In the genomic region with DNA sequence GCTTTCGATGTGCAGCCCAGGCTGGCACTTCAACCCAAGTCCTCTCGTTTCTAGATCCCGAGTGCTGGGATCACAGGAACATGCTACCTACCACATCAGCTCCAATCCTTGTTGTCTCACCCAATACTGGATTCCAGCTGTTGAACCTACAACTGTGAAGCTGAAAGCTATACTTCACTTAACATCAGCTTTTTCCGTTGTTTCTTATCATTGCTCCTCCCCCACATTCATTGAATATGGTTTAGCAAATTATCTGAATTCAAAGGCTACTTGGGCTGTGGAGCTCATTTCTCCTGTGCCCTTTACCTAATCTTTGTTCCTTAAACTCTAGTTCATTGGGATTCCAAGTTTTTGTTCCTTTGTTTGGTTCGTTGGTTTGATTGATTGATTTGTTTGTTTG, we compare ENCODE assay signal across 23 mouse cellular contexts. TPM values are rescaled to one million over a fixed set of nuclear protein-coding genes. Genes with fewer than 3 reads are reported as not detected.
"Had no signal": no experiment of that assay in that cellular context is flagged by ENCODE, and none has a peak within 500 bp of the region (broad histone marks: within the 10 kb centered on the region; RNA-seq: fewer than 3 reads in every experiment).

No protein-coding gene starts in this region.

- H3K9me3 ChIP-seq: neural tube, embryonic 12.5 days; neural tube, embryonic 13.5 days; neural tube, embryonic 15.5 days; stomach, embryonic 15.5 days had no signal

- H3K4me1 ChIP-seq: neural tube, embryonic 12.5 days; neural tube, embryonic 13.5 days; neural tube, embryonic 15.5 days; stomach, embryonic 15.5 days had no signal

- DNase-seq: retina, postnatal 1 day; right cerebral cortex, adult 18-20 months; right cerebral cortex, postnatal 14 days; right cerebral cortex, postnatal 4 days; spleen, adult 18-20 months; thymus, adult 2 months; thymus, postnatal 14 days; thymus, postnatal 25 days; thymus, postnatal 36 days; thymus, postnatal 4 days had no signal

- H3K4me3 ChIP-seq: neural tube, embryonic 12.5 days; neural tube, embryonic 13.5 days; neural tube, embryonic 15.5 days; stomach, embryonic 15.5 days had no signal

- H3K9ac ChIP-seq: neural tube, embryonic 12.5 days; neural tube, embryonic 13.5 days; neural tube, embryonic 15.5 days; stomach, embryonic 15.5 days had no signal

- H3K27ac ChIP-seq: neural tube, embryonic 12.5 days; neural tube, embryonic 13.5 days; neural tube, embryonic 15.5 days; stomach, embryonic 15.5 days; stomach, postnatal 0 days had no signal

- H3K4me2 ChIP-seq: neural tube, embryonic 12.5 days; neural tube, embryonic 13.5 days; neural tube, embryonic 15.5 days; stomach, embryonic 15.5 days had no signal

- H3K27me3 ChIP-seq: neural tube, embryonic 12.5 days; neural tube, embryonic 13.5 days; neural tube, embryonic 15.5 days; stomach, embryonic 15.5 days had no signal

- H3K36me3 ChIP-seq: neural tube, embryonic 12.5 days; neural tube, embryonic 13.5 days; neural tube, embryonic 15.5 days; stomach, embryonic 15.5 days had no signal

RNA-seq across cellular contexts. Expression of a gene that starts 9.5 kb away (rescaled TPM):
- total RNA-seq: neutrophil, adult 5-6 weeks had no signal
- polyA plus RNA-seq: neural tube, embryonic 13.5 days; neural tube, embryonic 14.5 days; neural tube, embryonic 15.5 days; small intestine, adult 2 months; stomach, embryonic 14.5 days; urinary bladder, adult 2 months had no signal

RNA-seq across cellular contexts. Expression of a gene that starts 48.1 kb away (rescaled TPM):
- total RNA-seq: neutrophil, adult 5-6 weeks had no signal
- polyA plus RNA-seq: neural tube, embryonic 11.5 days; neural tube, embryonic 12.5 days; small intestine, adult 2 months; spleen, adult 2 months; stomach, embryonic 15.5 days; stomach, postnatal 0 days; thymus, postnatal 0 days; urinary bladder, adult 2 months had no signal
